Mouse (Mus musculus) testis, adult 2 months (tissue): ENCODE measurements around the gene Kcnip1.

ENCODE experiments used
- CTCF ChIP-seq: fragments of 200-500 bp; IDR thresholded peaks from 2 replicates; pipeline ENCODE4 v1.5.1; 2012; ENCODE audit warnings: low read depth, mild to moderate bottlenecking, inconsistent platforms, low read length, moderate library complexity; ENCODE audit not compliant: control insufficient read depth, insufficient read depth, insufficient replicate concordance
- POLR2A ChIP-seq: fragments of 200-500 bp; IDR thresholded peaks from 2 replicates; pipeline ENCODE4 v1.6.1; 2012; ENCODE audit warnings: low read depth, mild to moderate bottlenecking, inconsistent platforms, low read length, moderate library complexity; ENCODE audit not compliant: control insufficient read depth

- TF ChIP-seq CTCF (no peak), POLR2A (no peak)
These were observed 105.3 kb downstream of the Kcnip1 start for GRCm38 (mm10) chr11:33887660-33888059.
